Mouse (Mus musculus) cerebellum, postnatal 36 days (tissue): ENCODE measurements at regions not wholly inside any gene's neighbourhood (a gene's known extent, or its start where the extent isn't known, plus 50 kb on each side); places are given as distances from the start of the nearest gene placed in this dataset.

Source experiments
- DNase-seq, 2 experiments: peaks; one replicate each; pipeline ENCODE4 v3.0.0; 2021 to 2022; ENCODE audit warnings: mixed read lengths in 2 of 2

DNA sequence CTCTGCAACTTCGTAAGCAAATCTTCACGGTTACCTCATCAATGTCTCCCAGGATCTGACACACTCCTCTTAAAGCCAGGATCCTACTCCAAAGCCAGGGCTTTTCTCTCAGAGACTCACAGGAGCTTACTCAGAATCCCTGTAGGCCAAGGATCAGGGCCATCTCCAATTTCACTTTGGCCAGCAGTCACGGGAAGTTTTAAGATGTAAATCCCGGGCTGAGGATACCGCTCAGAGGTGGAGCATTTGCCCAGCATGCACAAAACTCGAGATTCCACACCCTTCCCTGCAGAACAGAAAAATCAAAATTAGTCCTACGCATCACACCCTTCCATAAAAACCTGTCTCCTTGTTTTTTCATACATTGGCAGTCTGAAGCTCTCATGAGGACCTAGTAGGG is 112.1 kb upstream of the Slc24a5 start:
- no peak for DNase-seq

- DNase-seq, result no peak
Observed at GRCm38 (mm10) chr2:124959431-124959830, 108.5 kb upstream of the Slc24a5 start.

GRCm38 (mm10) chr2:124971826-124972749 is 95.8 kb upstream of the Slc24a5 start:
- no peak for DNase-seq

DNA sequence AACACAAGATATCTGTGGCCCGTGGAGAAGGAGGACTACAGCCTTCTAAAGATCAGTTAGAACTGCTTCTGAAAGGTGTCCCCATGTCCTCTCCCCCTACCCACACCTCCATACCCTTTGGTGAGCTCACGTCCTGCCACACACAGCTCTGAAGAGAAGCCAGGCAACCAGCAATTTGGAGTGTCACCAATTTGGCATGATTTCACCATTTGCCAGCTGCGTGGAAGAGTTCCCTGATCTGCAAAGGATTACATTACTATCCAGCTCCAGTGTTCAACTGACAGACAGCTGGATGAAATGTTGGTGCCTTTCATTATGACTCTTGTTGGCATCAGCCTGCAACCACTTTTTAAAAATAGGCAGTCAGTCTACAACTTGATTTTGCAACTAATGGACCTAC is 92.8 kb upstream of the Slc24a5 start:
- DNase-seq, result no peak

GRCm38 (mm10) chr2:124990976-124991375 is 76.9 kb upstream of the Slc24a5 start:
- DNase-seq, result no peak

GRCm38 (mm10) chr2:125015007-125015406 is 52.9 kb upstream of the Slc24a5 start:
- peak; percentile 61 to 69 for DNase-seq

- DNase-seq, result no peak
Observed at GRCm38 (mm10) chr2:125016946-125017345, 51.0 kb upstream of the Slc24a5 start.
